Mouse (Mus musculus) brain, embryonic 18.5 days (tissue): ENCODE results near the gene Scgb1b29.
"Not testable (repeated sequence)": the region's sequence is repeated elsewhere in the genome, so short reads cannot be mapped to it uniquely, and the experiment has no call there.

ENCODE experiments used
- DNase-seq: peaks from one replicate; pipeline ENCODE4 v3.0.0-alpha.2; 2012; ENCODE audit warnings: low read depth, low spot score

Scgb1b29 gene

GRCm38 (mm10) chr7:32441241-32441640, at the start of gene Scgb1b29:
Scgb1b29 (plus strand) TSS chr7:32441541.
- DNase-seq, result not testable (repeated sequence)

GRCm38 (mm10) chr7:32428636-32429035, 12.7 kb upstream of the Scgb1b29 start:
- not testable (repeated sequence) for DNase-seq
